Mouse (Mus musculus) spleen, postnatal 10 days (tissue): ENCODE data around the gene Nrxn2.

Experiments used
- DNase-seq, 2 experiments: peaks; one replicate each; pipeline ENCODE4 v3.0.0; 2021 to 2022; ENCODE audit warnings: low spot score in 2 of 2

Gene Nrxn2

DNA sequence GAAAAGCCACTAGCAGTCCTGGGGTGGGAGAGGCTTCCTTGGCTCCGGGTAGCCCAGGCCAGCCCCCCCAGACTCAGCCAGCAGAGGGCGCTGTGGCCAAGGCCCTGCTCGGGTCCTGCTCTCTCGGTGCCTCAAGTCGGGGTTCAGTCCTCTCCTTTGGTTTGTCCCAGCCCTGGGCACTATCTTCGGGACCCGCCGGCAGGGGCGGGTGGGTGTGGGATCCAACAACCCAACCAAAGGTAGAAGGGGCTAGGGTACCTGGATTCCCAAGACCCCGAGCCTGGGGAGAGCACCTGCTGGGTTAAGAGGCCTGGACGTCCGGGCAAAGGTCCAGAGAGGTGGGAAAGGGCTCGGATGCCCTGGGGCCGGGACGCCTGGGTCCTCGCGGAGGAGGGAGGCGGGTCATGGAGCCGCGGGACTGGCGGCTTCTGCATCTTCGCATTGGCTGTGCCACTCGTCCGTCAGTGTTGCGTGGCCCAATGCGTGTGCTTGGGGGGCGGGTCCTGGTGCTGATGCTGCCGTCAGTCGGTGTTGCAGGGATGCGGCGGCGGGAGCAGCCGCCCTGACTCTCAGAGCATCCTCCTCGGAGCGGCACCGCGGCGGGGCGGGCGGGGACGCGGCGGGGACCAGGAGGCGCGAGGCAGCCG is at the start of gene Nrxn2:
Gene Nrxn2, plus strand, starts transcription at position 499 of the 647 bp plus-strand sequence.
- peak; percentile 75 to 88 for DNase-seq

DNA sequence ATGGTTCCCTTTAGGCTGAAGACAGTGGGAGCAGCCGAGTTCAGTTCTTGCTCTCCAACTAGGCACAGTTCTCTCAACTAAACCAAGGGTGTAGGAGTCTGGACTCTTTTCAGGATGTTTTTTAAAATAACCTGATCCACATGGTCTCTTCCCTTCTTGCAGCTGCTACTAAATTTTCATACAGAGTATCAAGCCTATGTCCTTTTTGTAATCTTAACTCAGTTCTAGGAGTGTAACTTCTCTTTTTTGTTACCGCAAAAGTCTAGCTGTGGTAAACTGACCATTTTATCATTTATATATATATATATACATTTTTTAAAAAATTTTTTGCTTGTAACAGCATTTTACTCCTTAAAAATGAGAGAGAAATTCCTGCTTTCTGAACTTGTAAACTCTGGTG is 48.4 kb upstream of the Nrxn2 start:
- no peak for DNase-seq

DNA sequence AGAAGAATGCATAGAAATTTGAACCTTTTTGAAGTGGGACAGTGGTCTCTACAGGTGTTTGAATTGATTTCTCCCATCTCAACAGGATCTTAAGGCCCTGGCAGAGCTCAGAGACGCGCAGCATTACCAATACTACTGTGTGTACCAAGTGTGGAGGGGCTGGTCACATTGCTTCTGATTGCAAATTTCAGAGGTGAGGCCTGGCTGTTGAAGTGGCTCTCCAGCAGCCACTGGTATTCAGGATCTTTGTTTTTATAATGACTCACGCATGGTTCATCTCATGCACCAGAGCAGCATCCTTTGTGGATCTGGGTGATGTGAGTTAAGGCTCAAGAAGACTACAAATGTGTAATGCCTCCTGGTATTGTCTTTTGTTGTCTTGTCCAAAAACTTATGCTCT is 46.1 kb upstream of the Nrxn2 start:
- DNase-seq = no peak

DNA sequence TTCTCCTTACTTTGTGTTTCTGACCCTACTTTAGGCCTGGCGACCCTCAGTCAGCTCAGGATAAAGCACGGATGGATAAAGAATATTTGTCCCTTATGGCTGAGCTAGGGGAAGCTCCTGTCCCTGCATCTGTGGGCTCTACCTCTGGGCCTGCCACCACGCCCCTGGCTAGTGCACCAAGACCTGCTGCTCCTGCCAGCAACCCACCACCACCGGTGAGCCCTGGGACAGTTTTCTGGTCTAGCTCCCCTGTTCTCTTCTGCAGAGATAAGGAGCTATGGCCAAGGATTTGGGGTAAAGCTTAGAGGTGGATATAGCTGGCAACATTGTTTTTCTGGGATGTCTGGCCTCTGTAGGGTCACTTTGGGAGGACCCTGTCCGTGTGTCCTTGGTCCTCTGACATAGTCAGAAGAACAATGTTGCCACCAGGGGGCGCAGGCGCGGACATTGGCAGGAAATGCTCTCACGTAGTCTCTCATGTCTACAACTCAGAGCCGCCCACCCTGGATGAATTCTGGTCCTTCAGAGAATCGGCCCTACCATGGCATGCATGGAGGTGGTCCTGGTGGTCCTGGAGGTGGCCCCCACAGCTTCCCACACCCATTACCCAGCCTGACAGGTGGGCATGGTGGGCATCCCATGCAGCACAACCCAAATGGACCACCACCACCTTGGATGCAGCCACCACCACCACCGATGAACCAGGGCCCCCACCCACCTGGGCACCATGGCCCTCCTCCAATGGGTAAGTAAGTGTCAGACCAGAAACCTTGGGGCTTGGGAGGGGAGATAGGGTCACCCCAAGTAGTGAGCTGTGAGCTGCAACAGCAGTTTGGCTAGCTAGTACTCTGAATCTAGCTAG is 44.8 kb upstream of the Nrxn2 start:
- peak; percentile 77 to 93 for DNase-seq

DNA sequence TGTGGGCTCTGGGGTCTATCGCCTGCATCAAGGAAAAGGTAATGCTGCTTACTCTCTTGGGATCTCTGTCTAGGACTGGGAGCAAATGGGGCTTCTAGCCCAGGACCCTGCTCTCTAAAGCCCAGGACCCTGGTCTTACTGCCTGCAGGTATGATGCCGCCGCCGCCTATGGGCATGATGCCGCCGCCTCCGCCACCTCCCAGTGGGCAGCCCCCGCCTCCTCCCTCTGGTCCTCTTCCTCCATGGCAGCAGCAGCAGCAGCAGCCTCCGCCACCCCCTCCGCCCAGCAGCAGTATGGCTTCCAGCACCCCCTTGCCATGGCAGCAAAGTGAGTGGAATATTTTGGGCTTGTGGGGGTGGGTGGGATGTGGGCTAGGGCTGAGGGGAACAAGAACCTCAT is 44.0 kb upstream of the Nrxn2 start:
- DNase-seq = peak in 1 of 2 experiments; percentile 16

- peak in 1 of 2 experiments; percentile 16 for DNase-seq
Measured at GRCm38 (mm10) chr19:6375423-6376254, 42.9 kb upstream of the Nrxn2 start.

- DNase-seq = peak in 1 of 2 experiments; percentile 75
Measured at GRCm38 (mm10) chr19:6376255-6376564, 42.3 kb upstream of the Nrxn2 start.

GRCm38 (mm10) chr19:6376643-6377042 is 41.9 kb upstream of the Nrxn2 start:
- DNase-seq = no peak

GRCm38 (mm10) chr19:6377327-6378040 is 41.0 kb upstream of the Nrxn2 start:
- DNase-seq = no peak

DNA sequence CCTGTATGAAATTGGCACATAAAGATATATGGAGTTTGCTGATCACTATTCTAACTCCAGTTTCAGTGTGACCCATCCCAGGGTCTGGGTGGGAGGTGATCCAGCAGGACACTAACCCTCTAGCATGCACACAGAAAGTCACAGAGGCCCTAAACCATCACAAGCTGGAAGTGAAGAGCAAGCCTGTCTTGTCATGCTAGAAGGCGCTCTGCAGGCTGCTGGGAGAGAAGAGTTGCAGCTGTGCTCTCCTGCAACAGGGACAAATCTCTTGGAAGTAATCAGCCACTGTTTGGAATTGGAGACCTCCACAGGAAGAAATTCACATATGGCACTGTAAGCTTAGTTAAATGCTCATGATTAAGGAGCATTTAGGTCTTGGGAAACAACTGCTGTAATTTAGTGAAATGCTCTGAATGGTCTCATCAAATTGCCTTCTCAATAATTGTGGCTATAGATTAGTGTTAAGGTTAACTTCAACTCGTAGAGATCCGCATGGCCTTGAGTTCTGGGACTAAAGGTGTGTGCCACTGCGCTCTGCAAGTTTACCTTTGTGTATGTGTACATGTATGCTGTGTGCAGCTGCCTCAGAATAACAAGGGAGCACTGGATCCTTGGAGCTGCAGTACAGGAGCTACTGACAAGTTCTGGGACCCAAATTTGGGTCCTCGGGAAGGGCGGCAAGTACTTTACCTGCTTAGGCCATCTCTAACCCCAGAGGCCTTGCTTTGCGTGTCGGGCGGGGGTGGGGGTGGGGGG is 37.9 kb upstream of the Nrxn2 start:
- DNase-seq = no peak

GRCm38 (mm10) chr19:6381238-6381637 is 37.3 kb upstream of the Nrxn2 start:
- no peak for DNase-seq

DNA sequence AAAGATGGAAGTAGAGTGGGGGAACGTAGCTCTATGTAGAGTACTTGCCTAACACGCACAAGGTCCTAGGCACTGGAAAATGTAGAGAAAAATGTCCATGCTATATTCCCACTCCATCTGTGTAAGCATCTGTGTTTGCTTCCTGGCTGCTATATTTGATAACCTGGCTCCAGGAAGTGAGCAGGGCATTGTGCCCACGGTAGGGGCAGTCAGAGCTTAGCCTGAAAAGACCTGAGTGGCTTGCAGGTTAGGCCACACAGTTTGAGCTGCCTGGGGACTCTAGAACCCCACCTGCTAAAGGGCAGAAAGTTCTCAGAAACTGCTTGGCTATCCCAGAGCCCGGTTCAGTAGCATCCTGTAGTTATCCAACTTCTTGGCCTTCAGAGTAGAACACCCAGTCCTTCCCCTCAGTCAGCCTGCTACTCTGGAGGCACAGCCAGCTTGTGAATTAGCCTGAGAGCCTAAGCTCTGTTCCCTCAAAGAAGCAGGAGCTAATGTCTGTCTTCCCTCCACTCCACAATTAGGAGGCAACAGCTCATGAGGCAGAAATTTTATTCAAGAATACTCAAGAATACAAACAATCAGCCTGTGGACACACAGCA is 36.1 kb upstream of the Nrxn2 start:
- DNase-seq = no peak

- DNase-seq = peak in 1 of 2 experiments; percentile 23
Measured at GRCm38 (mm10) chr19:6383470-6383869, 35.1 kb upstream of the Nrxn2 start.

GRCm38 (mm10) chr19:6384128-6384527 is 34.4 kb upstream of the Nrxn2 start, which contains the start of gene Pygm:
TSS of gene Pygm (plus strand) at chr19:6384399.
- peak in 1 of 2 experiments; percentile 48 for DNase-seq

GRCm38 (mm10) chr19:6384954-6385353 is 33.6 kb upstream of the Nrxn2 start:
- DNase-seq = peak in 1 of 2 experiments; percentile 12

DNA sequence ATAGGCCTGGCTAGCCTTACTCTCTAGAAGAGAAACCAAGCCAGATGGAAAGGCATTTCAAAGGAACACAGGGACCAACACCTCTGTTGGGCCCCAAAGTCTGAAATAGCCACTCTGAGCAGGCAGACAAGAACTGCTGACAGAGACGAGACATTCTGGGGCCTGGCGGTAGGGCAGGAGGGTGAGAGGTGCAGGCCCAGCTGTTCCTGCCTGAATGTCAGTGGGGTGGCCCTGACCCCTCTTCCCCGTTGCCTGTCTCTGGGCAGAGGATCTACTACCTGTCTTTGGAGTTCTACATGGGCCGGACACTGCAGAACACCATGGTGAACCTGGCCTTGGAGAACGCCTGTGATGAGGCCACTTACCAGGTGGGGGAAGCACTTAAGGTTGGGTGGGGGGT is 33.1 kb upstream of the Nrxn2 start:
- DNase-seq = no peak

GRCm38 (mm10) chr19:6385821-6386220 is 32.7 kb upstream of the Nrxn2 start:
- DNase-seq = no peak

- no peak for DNase-seq
Measured at GRCm38 (mm10) chr19:6386234-6386633, 32.3 kb upstream of the Nrxn2 start.

DNA sequence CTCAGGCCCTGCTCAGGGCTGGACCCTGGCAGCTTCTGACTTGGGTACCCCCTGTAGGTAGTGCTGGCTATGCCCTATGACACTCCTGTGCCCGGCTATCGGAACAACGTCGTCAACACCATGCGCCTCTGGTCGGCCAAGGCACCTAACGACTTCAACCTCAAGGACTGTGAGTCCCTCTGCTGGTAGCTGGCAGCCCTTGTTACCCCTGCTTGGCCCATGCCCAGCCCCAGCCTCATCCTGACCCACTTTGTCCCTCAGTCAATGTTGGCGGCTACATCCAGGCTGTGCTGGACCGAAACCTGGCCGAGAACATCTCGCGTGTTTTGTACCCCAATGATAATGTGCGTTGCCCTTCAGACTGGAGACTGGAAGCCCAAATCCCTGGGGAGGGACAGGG is 30.5 kb upstream of the Nrxn2 start:
- DNase-seq = peak in 1 of 2 experiments; percentile 21

GRCm38 (mm10) chr19:6389803-6390202 is 28.7 kb upstream of the Nrxn2 start:
- peak in 1 of 2 experiments; percentile 63 for DNase-seq
